Mouse (Mus musculus) neural tube, embryonic 13.5 days (tissue): ENCODE data around the gene Heg1. TPM values are rescaled to one million over a fixed set of nuclear protein-coding genes. Genes with fewer than 3 reads are reported as not detected.

ENCODE experiments used
- ATAC-seq: fragments of 200-750 bp; cut with Nextera tagmentation; 2 replicates; pipeline ENCODE4 v1.8.0; 2017; ENCODE audit warnings: low read depth, mild to moderate bottlenecking, moderate TSS enrichment, moderate library complexity
- H3K27ac ChIP-seq: fragments of 300-500 bp; sonication (generic); replicated peaks from 2 replicates; pipeline ENCODE4 v1.5.1; 2015; ENCODE audit warnings: moderate library complexity, mild to moderate bottlenecking, inconsistent platforms
- H3K27me3 ChIP-seq: fragments of 300-500 bp; sonication (generic); 2 replicates; pipeline ENCODE4 v1.6.1; 2015; ENCODE audit warnings: mild to moderate bottlenecking, inconsistent platforms
- H3K36me3 ChIP-seq: fragments of 300-500 bp; sonication (generic); 2 replicates; pipeline ENCODE4 v1.6.1; 2015; ENCODE audit warnings: mild to moderate bottlenecking, inconsistent platforms
- H3K4me1 ChIP-seq: fragments of 300-500 bp; sonication (generic); replicated peaks from 2 replicates; pipeline ENCODE4 v1.6.1; 2015; ENCODE audit warnings: inconsistent platforms
- H3K4me2 ChIP-seq: fragments of 300-500 bp; sonication (generic); 2 replicates; pipeline ENCODE4 v1.6.1; 2015; ENCODE audit warnings: inconsistent platforms, mild to moderate bottlenecking, moderate library complexity
- H3K4me3 ChIP-seq: fragments of 300-500 bp; sonication (generic); 2 replicates; pipeline ENCODE4 v1.5.1; 2015; ENCODE audit warnings: mild to moderate bottlenecking, inconsistent platforms
- H3K9ac ChIP-seq: fragments of 300-500 bp; sonication (generic); 2 replicates; pipeline ENCODE4 v1.6.1; 2015; ENCODE audit warnings: moderate library complexity, mild to moderate bottlenecking, inconsistent platforms
- H3K9me3 ChIP-seq: fragments of 300-500 bp; sonication (generic); 2 replicates; pipeline ENCODE4 v1.6.1; 2016; ENCODE audit warnings: inconsistent platforms
- WGBS: fragments of 180-500 bp; shearing (Covaris S2); methylation state at CpG from one replicate; pipeline ENCODE4 v1.1.7; 2015; 5-methylcytosine and 5-hydroxymethylcytosine counted together
- polyA plus RNA-seq: library from polyadenylated mRNA; unstranded; fragments of >200 nt; fragmentation: Nextera tagmentation; extraction: Ambion mirVana; gene quantifications from 2 replicates; pipeline ENCODE4 v1.2.1, GENCODE M21; 2015

Heg1 gene
- polyA plus RNA-seq, 1 experiment from 2014 or later, result 9.6 TPM

GRCm38 (mm10) chr16:33723983-33724382 lies 39.8 kb downstream of the Heg1 start:
- 95% methylated on average over 3 of the region's 3 CpGs for WGBS
- Histone ChIP-seq H3K36me3 (peaks cover 34% of the 10 kb centered on the region), H3K4me3 (no peak overlapping the region)

DNA sequence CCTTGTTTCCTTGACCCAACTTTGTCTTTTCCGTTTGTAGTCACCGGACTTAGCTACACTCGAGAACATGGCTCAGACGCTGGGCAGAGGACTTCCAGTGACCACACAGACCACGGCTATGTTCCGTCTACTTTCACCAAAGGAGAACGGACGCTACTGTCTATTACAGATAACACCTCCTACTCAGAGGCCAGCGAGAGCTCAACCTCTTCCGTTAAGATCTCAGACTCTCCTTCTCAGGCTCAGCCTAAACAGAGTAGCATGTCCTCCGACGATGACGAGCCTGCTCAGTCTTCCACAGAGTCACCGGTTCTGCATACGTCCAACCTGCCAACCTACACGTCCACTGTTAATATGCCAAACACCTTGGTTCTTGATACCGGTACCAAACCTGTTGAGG lies 42.1 kb downstream of the Heg1 start:
- Histone ChIP-seq H3K4me1 (no peaks in the 10 kb centered on the region), H3K9me3 (no peaks in the 10 kb centered on the region), H3K27me3 (no peaks in the 10 kb centered on the region), H3K4me2 (no peak overlapping the region), H3K4me3 (no peak overlapping the region), H3K36me3 (peaks cover 38% of the 10 kb centered on the region), H3K27ac (no peak overlapping the region), H3K9ac (no peak overlapping the region)
- ATAC-seq, result no peak
- WGBS, result 95% methylated on average over 17 of the region's 17 CpGs

More at GRCm38 (mm10) chr16:33723983-33724382, 39.8 kb downstream of the Heg1 start:
- Histone ChIP-seq H3K9ac (no peak overlapping the region), H3K4me1 (no peaks in the 10 kb centered on the region), H3K4me2 (no peak overlapping the region), H3K27ac (no peak overlapping the region), H3K9me3 (no peaks in the 10 kb centered on the region), H3K27me3 (no peaks in the 10 kb centered on the region)
- ATAC-seq, result no peak

DNA sequence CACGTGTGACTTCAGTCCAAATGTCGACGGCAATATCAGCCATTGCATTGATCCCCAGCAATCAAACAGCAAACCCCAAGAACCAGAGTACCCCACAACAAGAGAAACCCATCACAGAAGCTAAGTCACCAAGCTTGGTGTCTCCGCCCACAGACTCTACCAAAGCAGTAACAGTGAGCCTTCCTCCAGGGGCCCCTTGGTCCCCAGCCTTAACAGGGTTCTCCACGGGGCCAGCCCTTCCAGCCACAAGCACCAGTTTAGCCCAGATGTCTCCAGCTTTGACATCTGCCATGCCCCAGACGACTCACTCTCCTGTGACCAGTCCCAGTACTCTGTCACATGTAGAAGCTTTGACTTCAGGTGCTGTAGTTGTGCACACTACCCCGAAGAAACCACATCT lies 42.7 kb downstream of the Heg1 start:
- WGBS, result 93% methylated on average over 7 of the region's 7 CpGs
- peaks cover 38% of the 10 kb centered on the region for H3K36me3 ChIP-seq
- no peak for ATAC-seq
- H3K27ac ChIP-seq, result no peak overlapping the region
- no peaks in the 10 kb centered on the region for H3K9me3 ChIP-seq
- no peaks in the 10 kb centered on the region for H3K4me1 ChIP-seq
- H3K9ac ChIP-seq, result no peak overlapping the region
- no peaks in the 10 kb centered on the region for H3K27me3 ChIP-seq
- no peak overlapping the region for H3K4me2 ChIP-seq
- H3K4me3 ChIP-seq, result no peak overlapping the region

- no peak overlapping the region for H3K27ac ChIP-seq
- no peak for ATAC-seq
- H3K27me3 ChIP-seq, result no peaks in the 10 kb centered on the region
- H3K4me2 ChIP-seq, result no peak overlapping the region
- 66% methylated on average over 13 of the region's 13 CpGs for WGBS
- H3K36me3 ChIP-seq, result peaks cover 35% of the 10 kb centered on the region
- H3K4me1 ChIP-seq, result 0 out of 2 replicates have a peak, but pooled peaks cover 6% of the 10 kb centered on the region
- H3K9ac ChIP-seq, result no peak overlapping the region
- no peaks in the 10 kb centered on the region for H3K9me3 ChIP-seq
- no peak overlapping the region for H3K4me3 ChIP-seq
Measured at GRCm38 (mm10) chr16:33728427-33728826, 44.3 kb downstream of the Heg1 start.

GRCm38 (mm10) chr16:33731291-33731690 lies 47.1 kb downstream of the Heg1 start:
- H3K4me3 ChIP-seq, result no peak overlapping the region
- H3K27ac ChIP-seq, result no peak overlapping the region
- ATAC-seq, result no peak
- peaks cover 18% of the 10 kb centered on the region for H3K36me3 ChIP-seq
- no peaks in the 10 kb centered on the region for H3K27me3 ChIP-seq
- no peak overlapping the region for H3K4me2 ChIP-seq
- H3K9ac ChIP-seq, result no peak overlapping the region
- WGBS, result 82% methylated on average over 12 of the region's 12 CpGs
- H3K9me3 ChIP-seq, result no peaks in the 10 kb centered on the region
- peaks cover 25% of the 10 kb centered on the region for H3K4me1 ChIP-seq

GRCm38 (mm10) chr16:33732237-33732749 lies 48.1 kb downstream of the Heg1 start:
- H3K4me1 ChIP-seq, result peaks cover 34% of the 10 kb centered on the region
- WGBS, result 87% methylated on average over 6 of the region's 6 CpGs
- ATAC-seq, result no peak
- no peaks in the 10 kb centered on the region for H3K9me3 ChIP-seq
- no peak overlapping the region for H3K27ac ChIP-seq
- no peak overlapping the region for H3K4me3 ChIP-seq
- no peaks in the 10 kb centered on the region for H3K27me3 ChIP-seq
- peaks cover 8% of the 10 kb centered on the region for H3K36me3 ChIP-seq
- H3K4me2 ChIP-seq, result no peak overlapping the region
- H3K9ac ChIP-seq, result no peak overlapping the region

- Histone ChIP-seq H3K9ac (no peak overlapping the region), H3K4me1 (peaks cover 41% of the 10 kb centered on the region), H3K27ac (peak overlapping the region; percentile 19), H3K36me3 (peaks cover 4% of the 10 kb centered on the region; the same call in 1 of the 2 replicates), H3K27me3 (no peaks in the 10 kb centered on the region), H3K4me2 (no peak overlapping the region), H3K9me3 (no peaks in the 10 kb centered on the region), H3K4me3 (no peak overlapping the region)
- ATAC-seq, result no peak
- 52% methylated on average over 15 of the region's 15 CpGs for WGBS
Measured at GRCm38 (mm10) chr16:33732846-33733580, 48.8 kb downstream of the Heg1 start.

GRCm38 (mm10) chr16:33733864-33734263 lies 49.7 kb downstream of the Heg1 start:
- H3K27ac ChIP-seq, result peak overlapping the region; percentile 76; the same call in 1 of the 2 replicates
- H3K27me3 ChIP-seq, result no peaks in the 10 kb centered on the region
- ATAC-seq, result no peak

DNA sequence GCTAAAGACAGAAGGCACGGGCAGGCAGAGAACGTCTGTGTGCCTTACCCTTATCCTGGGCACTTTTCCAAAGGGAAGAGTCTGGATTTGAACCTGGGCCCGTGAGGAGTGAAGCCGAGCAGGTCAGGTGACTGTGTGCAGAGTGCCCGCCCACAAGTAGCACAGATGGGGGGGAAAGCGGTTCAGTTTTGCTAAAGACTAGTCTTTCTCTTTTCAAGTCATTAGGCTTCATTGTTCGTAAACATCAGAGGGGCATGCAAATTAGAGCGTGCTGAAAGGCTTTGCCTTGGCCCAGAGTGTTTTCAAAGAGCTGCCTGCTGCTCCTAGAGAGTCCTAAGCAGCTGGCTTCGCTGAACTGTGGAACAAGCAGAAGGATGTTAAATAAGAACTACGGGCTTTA lies 50.4 kb downstream of the Heg1 start:
- Histone ChIP-seq H3K9me3 (no peaks in the 10 kb centered on the region), H3K4me2 (no peak overlapping the region), H3K4me3 (no peak overlapping the region), H3K27me3 (no peaks in the 10 kb centered on the region), H3K9ac (no peak overlapping the region; the same call in 1 of the 2 replicates), H3K27ac (peak overlapping the region; percentile 76), H3K4me1 (peaks cover 54% of the 10 kb centered on the region), H3K36me3 (peaks cover 4% of the 10 kb centered on the region; the same call in 1 of the 2 replicates)
- 11% methylated on average over 10 of the region's 10 CpGs for WGBS
- peak; percentile 83 for ATAC-seq

More at GRCm38 (mm10) chr16:33733864-33734263, 49.7 kb downstream of the Heg1 start:
- no peak overlapping the region for H3K4me3 ChIP-seq
- peaks cover 49% of the 10 kb centered on the region for H3K4me1 ChIP-seq
- H3K36me3 ChIP-seq, result peaks cover 4% of the 10 kb centered on the region; the same call in 1 of the 2 replicates
- H3K4me2 ChIP-seq, result no peak overlapping the region
- H3K9ac ChIP-seq, result no peak overlapping the region
- no peaks in the 10 kb centered on the region for H3K9me3 ChIP-seq
- WGBS, result 84% methylated on average over 6 of the region's 6 CpGs

- no peak overlapping the region for H3K4me3 ChIP-seq
- ATAC-seq, result no peak
- H3K36me3 ChIP-seq, result peaks cover 2% of the 10 kb centered on the region; the same call in 1 of the 2 replicates
- peaks cover 58% of the 10 kb centered on the region for H3K4me1 ChIP-seq
- H3K27me3 ChIP-seq, result no peaks in the 10 kb centered on the region
- WGBS, result 56% methylated on average over 5 of the region's 5 CpGs
- no peak overlapping the region for H3K4me2 ChIP-seq
- peak overlapping the region; percentile 76 for H3K27ac ChIP-seq
- no peak overlapping the region for H3K9ac ChIP-seq
- no peaks in the 10 kb centered on the region for H3K9me3 ChIP-seq
Measured at GRCm38 (mm10) chr16:33735238-33735637, 51.1 kb downstream of the Heg1 start.

GRCm38 (mm10) chr16:33735791-33736190 lies 51.6 kb downstream of the Heg1 start:
- no peak overlapping the region for H3K4me2 ChIP-seq
- peaks cover 64% of the 10 kb centered on the region for H3K4me1 ChIP-seq
- no peaks in the 10 kb centered on the region for H3K36me3 ChIP-seq
- H3K9ac ChIP-seq, result no peak overlapping the region
- H3K9me3 ChIP-seq, result no peaks in the 10 kb centered on the region
- H3K27ac ChIP-seq, result peak overlapping the region; percentile 76; the same call in 1 of the 2 replicates
- 54% methylated on average over 5 of the region's 5 CpGs for WGBS
- H3K27me3 ChIP-seq, result no peaks in the 10 kb centered on the region
- H3K4me3 ChIP-seq, result no peak overlapping the region
- ATAC-seq, result no peak

GRCm38 (mm10) chr16:33736746-33737145 lies 52.6 kb downstream of the Heg1 start:
- no peak overlapping the region for H3K9ac ChIP-seq
- H3K36me3 ChIP-seq, result no peaks in the 10 kb centered on the region
- no peak overlapping the region for H3K4me3 ChIP-seq
- H3K4me2 ChIP-seq, result no peak overlapping the region
- ATAC-seq, result no peak
- H3K4me1 ChIP-seq, result peaks cover 73% of the 10 kb centered on the region
- H3K27me3 ChIP-seq, result no peaks in the 10 kb centered on the region
- 83% methylated on average over 6 of the region's 6 CpGs for WGBS
- no peak overlapping the region for H3K27ac ChIP-seq
- no peaks in the 10 kb centered on the region for H3K9me3 ChIP-seq
